24 mouse cellular contexts compared by ENCODE assay signal in genomic region chr6:88515971-88516370, GRCm38 (mm10). TPM values are rescaled to one million over a fixed set of nuclear protein-coding genes. Genes with fewer than 3 reads are reported as not detected.
A peak's percentile ranks its signal among the peaks of the same experiment; 100 is the strongest.
DNase-seq lines count a peak whose midpoint lies in the region; ATAC-seq and TF ChIP-seq lines count a peak whose summit lies in the region.
"Had no signal": no experiment of that assay in that cellular context is flagged by ENCODE, and none has a peak within 500 bp of the region (broad histone marks: within the 10 kb centered on the region; RNA-seq: fewer than 3 reads in every experiment).

No protein-coding gene starts in this region.

- H3K9me3 ChIP-seq in heart, embryonic 11.5 days (replicated peaks; ENCODE audit: control insufficient read depth, low read length) = no peaks in the 10 kb centered on the region
- no peaks in the 10 kb centered on the region for H3K9me3 ChIP-seq in hindbrain, embryonic 13.5 days
- no peaks in the 10 kb centered on the region for H3K9me3 ChIP-seq in hindbrain, embryonic 16.5 days (ENCODE audit: control insufficient read depth, low read length)
- H3K9me3 ChIP-seq: embryonic facial prominence, embryonic 12.5 days; forebrain, embryonic 13.5 days; hindbrain, embryonic 10.5 days; lung, embryonic 15.5 days; megakaryocyte, embryonic 14.5 days; midbrain, embryonic 13.5 days had no signal

- WGBS in heart, embryonic 11.5 days (ENCODE audit: insufficient replicate concordance) = 72% methylated on average over 8 of the region's 8 CpGs
- 52% methylated on average over 8 of the region's 8 CpGs for WGBS in heart, adult 2 months
- 83% methylated on average over 8 of the region's 8 CpGs for WGBS in hindbrain, embryonic 13.5 days
- 81% methylated on average over 8 of the region's 8 CpGs for WGBS in hindbrain, embryonic 16.5 days

- intact Hi-C loops in heart, adult 2 months (cut with DNase I) = loop anchor here (5.0 kb wide), 1 partner anchor 49 kb away; the partner anchor contains the start of gene Ruvbl1

- no peak for DNase-seq in heart, adult 2 months
- peak; percentile 18 to 22 for DNase-seq in right cerebral cortex, postnatal 10 days (ENCODE audit: low spot score in 2 of 2)
- no peak for DNase-seq in right cerebral cortex, adult 18-20 months
- DNase-seq in layer of hippocampus, adult 9-11 months = no peak
- DNase-seq: adrenal gland, postnatal 10 days; B cell, adult 2 months; cerebellum, adult 2 months; cerebellum, postnatal 25 days; gastrocnemius, adult 2 months; kidney, adult 11 months; lung, postnatal 36 days; right cerebral cortex, postnatal 25 days; thymus, postnatal 25 days had no signal

- H3K27ac ChIP-seq in heart, embryonic 11.5 days (ENCODE audit: low read depth, low read length) = peak overlapping the region; percentile 17
- H3K27ac ChIP-seq in heart, adult 2 months = no peak overlapping the region
- no peak overlapping the region for H3K27ac ChIP-seq in hindbrain, embryonic 13.5 days
- no peak overlapping the region for H3K27ac ChIP-seq in hindbrain, embryonic 16.5 days (ENCODE audit: low read depth, low read length)
- H3K27ac ChIP-seq: embryonic facial prominence, embryonic 12.5 days; forebrain, embryonic 13.5 days; gastrocnemius, adult 2 months; hindbrain, embryonic 10.5 days; left cerebral cortex, adult 2 months; lung, embryonic 15.5 days; midbrain, embryonic 13.5 days had no signal

- H3K79me2 ChIP-seq in heart, adult 2 months (replicated peaks; ENCODE audit: control insufficient read depth, insufficient read depth, low read length) = peaks cover 2% of the 10 kb centered on the region; the same call in 1 of the 2 replicates

- H3K9ac ChIP-seq in heart, embryonic 11.5 days (ENCODE audit: low read depth, low read length) = 0 out of 2 replicates have a peak overlapping the region, but pooled peaks have one; percentile 28
- H3K9ac ChIP-seq in heart, adult 2 months (ENCODE audit: low read depth, low read length) = no peak overlapping the region
- peak overlapping the region; percentile 3; the same call in 1 of the 2 replicates for H3K9ac ChIP-seq in hindbrain, embryonic 13.5 days
- no peak overlapping the region for H3K9ac ChIP-seq in hindbrain, embryonic 16.5 days (ENCODE audit: low read depth, low read length)

- TF ChIP-seq POLR2A in heart, adult 2 months (IDR thresholded peaks at IDR 0.05; ENCODE audit: insufficient read depth, low read depth, low read length) = no peak

- peak overlapping the region; percentile 96 for H3K4me2 ChIP-seq in heart, embryonic 11.5 days
- no peak overlapping the region for H3K4me2 ChIP-seq in hindbrain, embryonic 13.5 days
- H3K4me2 ChIP-seq in hindbrain, embryonic 16.5 days (ENCODE audit: low read length) = no peak overlapping the region
- H3K4me2 ChIP-seq: midbrain, embryonic 13.5 days had no signal

- no peak for TF ChIP-seq CTCF in heart, adult 2 months (IDR thresholded peaks at IDR 0.05)

- H3K36me3 ChIP-seq in heart, embryonic 11.5 days (ENCODE audit: control insufficient read depth, insufficient read depth, low read length) = peaks cover 33% of the 10 kb centered on the region
- H3K36me3 ChIP-seq in heart, adult 2 months (ENCODE audit: control insufficient read depth, insufficient read depth, low read length) = peaks cover 2% of the 10 kb centered on the region
- H3K36me3 ChIP-seq in hindbrain, embryonic 13.5 days = peaks cover 51% of the 10 kb centered on the region
- peaks cover 15% of the 10 kb centered on the region for H3K36me3 ChIP-seq in hindbrain, embryonic 16.5 days (ENCODE audit: control insufficient read depth, insufficient read depth, low read length)

- no peaks in the 10 kb centered on the region for H3K27me3 ChIP-seq in heart, embryonic 11.5 days (ENCODE audit: control insufficient read depth, insufficient read depth, low read length)
- H3K27me3 ChIP-seq in heart, adult 2 months (ENCODE audit: control insufficient read depth, insufficient read depth, low read length) = no peaks in the 10 kb centered on the region
- H3K27me3 ChIP-seq in hindbrain, embryonic 13.5 days = no peaks in the 10 kb centered on the region
- H3K27me3 ChIP-seq in hindbrain, embryonic 16.5 days (replicated peaks; ENCODE audit: control insufficient read depth, insufficient read depth, low read length) = no peaks in the 10 kb centered on the region
- H3K27me3 ChIP-seq: embryonic facial prominence, embryonic 12.5 days; forebrain, embryonic 13.5 days; lung, embryonic 15.5 days; megakaryocyte, embryonic 14.5 days; midbrain, embryonic 13.5 days had no signal

- no peak for ATAC-seq in heart, embryonic 11.5 days (replicated peaks; ENCODE audit: insufficient number of reproducible peaks, low FRiP score, low TSS enrichment)
- no peak for ATAC-seq in hindbrain, embryonic 13.5 days (ENCODE audit: low FRiP score)
- ATAC-seq in hindbrain, embryonic 16.5 days = no peak
- ATAC-seq: activated CD4-positive, CD25-positive, alpha-beta regulatory T cell, adult 4 months; forebrain, embryonic 13.5 days; midbrain, embryonic 13.5 days had no signal

- 0 out of 2 replicates have a peak overlapping the region, but pooled peaks have one; percentile 8 for H3K4me3 ChIP-seq in heart, embryonic 11.5 days (ENCODE audit: low read depth, low read length)
- H3K4me3 ChIP-seq in heart, adult 2 months = no peak overlapping the region
- H3K4me3 ChIP-seq in hindbrain, embryonic 13.5 days = no peak overlapping the region
- no peak overlapping the region for H3K4me3 ChIP-seq in hindbrain, embryonic 16.5 days (ENCODE audit: low read length)
- H3K4me3 ChIP-seq: forebrain, embryonic 13.5 days; hindbrain, embryonic 10.5 days; midbrain, embryonic 13.5 days had no signal

- peaks cover 47% of the 10 kb centered on the region for H3K4me1 ChIP-seq in heart, embryonic 11.5 days (ENCODE audit: control insufficient read depth, insufficient read depth, low read length)
- H3K4me1 ChIP-seq in heart, adult 2 months (ENCODE audit: control insufficient read depth, insufficient read depth, low read length) = peaks cover 3% of the 10 kb centered on the region
- peaks cover 35% of the 10 kb centered on the region for H3K4me1 ChIP-seq in hindbrain, embryonic 13.5 days (replicated peaks)
- peaks cover 23% of the 10 kb centered on the region for H3K4me1 ChIP-seq in hindbrain, embryonic 16.5 days (ENCODE audit: control insufficient read depth, insufficient read depth, low read depth, low read length)

- no peak for TF ChIP-seq EP300 in heart, adult 2 months (IDR thresholded peaks at IDR 0.05; ENCODE audit: insufficient read depth, low read depth, low read length)

RNA-seq across cellular contexts. Expression of gene Sec61a1, which starts 2.7 kb away (rescaled TPM):
- polyA plus RNA-seq in heart, embryonic 11.5 days (2014; fragmentation: Nextera tagmentation; extraction: Ambion mirVana) = 165 and 188 TPM in 2 replicates
- total RNA-seq in heart, adult 2 months (2021) = 10 to 100 TPM; 40.4 to 44.5 TPM
- polyA plus RNA-seq in heart, adult 2 months (2012; rRNA removed) = 63.0 and 79.2 TPM in 2 replicates
- polyA plus RNA-seq in hindbrain, embryonic 13.5 days (2015; fragmentation: Nextera tagmentation; extraction: Ambion mirVana) = 162 TPM in 2 replicates
- polyA plus RNA-seq in hindbrain, embryonic 16.5 days (2015; fragmentation: Nextera tagmentation; extraction: Ambion mirVana) = 155 and 169 TPM in 2 replicates

RNA-seq across cellular contexts. Expression of gene Ruvbl1, which starts 50.8 kb away (rescaled TPM):
- polyA plus RNA-seq in heart, embryonic 11.5 days (2014; fragmentation: Nextera tagmentation; extraction: Ambion mirVana) = 92.5 and 101 TPM in 2 replicates
- total RNA-seq in heart, adult 2 months (2021) = 10 to 100 TPM; 16.7 to 18.4 TPM
- polyA plus RNA-seq in heart, adult 2 months (2012; rRNA removed) = 15.7 and 16.0 TPM in 2 replicates
- polyA plus RNA-seq in hindbrain, embryonic 13.5 days (2015; fragmentation: Nextera tagmentation; extraction: Ambion mirVana) = 93.7 and 95.4 TPM in 2 replicates
- 93.8 and 95.2 TPM in 2 replicates for polyA plus RNA-seq in hindbrain, embryonic 16.5 days (2015; fragmentation: Nextera tagmentation; extraction: Ambion mirVana)

Comparison
In these comparisons a context has a peak if more than half of its experiments do, and no peak if none do; other contexts are left out.
1. H3K9ac ChIP-seq: peak in heart, embryonic 11.5 days (single experiment) and hindbrain, embryonic 13.5 days (single experiment); none in heart, adult 2 months (single experiment) and hindbrain, embryonic 16.5 days (single experiment).
2. DNase-seq: peak in right cerebral cortex, postnatal 10 days (2 of 2); none in heart, adult 2 months (0 of 2), right cerebral cortex, adult 18-20 months (single experiment) and layer of hippocampus, adult 9-11 months (single experiment).